Mouse (Mus musculus): Measurements from ENCODE around the gene Plin3.
"Not testable (repeated sequence)": the region's sequence is repeated elsewhere in the genome, so short reads cannot be mapped to it uniquely, and the experiment has no call there.

The Plin3 gene

GRCm38 (mm10) chr17:56273482-56273881 lies 19.2 kb downstream of the Plin3 start:
- DNase-seq = no peak

- DNase-seq = peak; percentile 49 to 60
Observed at GRCm38 (mm10) chr17:56272644-56273043, 20.0 kb downstream of the Plin3 start.

GRCm38 (mm10) chr17:56271609-56272253 lies 20.9 kb downstream of the Plin3 start:
- no peak for DNase-seq

DNA sequence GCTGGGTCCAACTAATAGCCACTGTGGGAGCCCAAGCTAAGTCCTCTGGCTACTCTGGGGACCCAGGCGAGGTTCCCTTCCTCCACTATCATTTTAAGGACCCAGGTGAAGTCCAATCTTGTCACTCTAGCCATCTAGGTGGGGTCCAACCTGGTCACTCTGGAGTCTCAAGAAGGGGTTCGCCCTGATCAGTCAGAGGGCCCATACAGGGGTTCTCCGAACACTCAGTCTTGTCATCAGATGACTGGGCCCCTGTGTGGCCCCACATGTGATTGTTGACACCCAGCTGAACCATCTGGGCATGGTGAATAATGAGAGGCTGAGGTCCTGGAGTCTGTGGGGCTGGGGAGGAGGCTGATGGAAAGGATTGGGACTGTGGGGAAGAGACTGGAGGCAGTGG lies 22.9 kb downstream of the Plin3 start:
- DNase-seq = no peak

- DNase-seq = peak; percentile 61 to 78
Observed at GRCm38 (mm10) chr17:56269153-56269630, 23.5 kb downstream of the Plin3 start.

GRCm38 (mm10) chr17:56266271-56266670 lies 26.4 kb downstream of the Plin3 start:
- no peak for DNase-seq

GRCm38 (mm10) chr17:56265869-56266268 lies 26.8 kb downstream of the Plin3 start:
- DNase-seq = no peak

DNA sequence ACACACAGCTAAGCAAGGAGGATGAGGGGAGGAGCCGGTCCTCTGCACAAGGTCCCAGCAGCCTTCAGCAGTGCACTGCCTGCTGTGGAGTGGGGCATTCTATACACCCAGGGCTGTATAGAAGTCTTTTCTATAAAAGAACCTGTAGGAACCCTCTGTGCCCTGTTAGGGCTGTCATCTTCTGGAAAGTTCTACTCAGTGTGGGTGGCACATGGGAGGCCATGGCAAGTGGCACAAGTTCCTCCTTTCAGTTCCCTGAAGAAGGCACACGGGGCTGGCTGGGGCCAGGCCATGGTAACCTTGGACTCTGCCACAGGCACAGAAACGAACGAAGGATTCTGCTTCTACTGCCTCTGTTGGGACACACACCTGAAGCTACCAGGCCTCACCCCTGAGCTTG lies 27.7 kb downstream of the Plin3 start:
- DNase-seq = no peak

DNA sequence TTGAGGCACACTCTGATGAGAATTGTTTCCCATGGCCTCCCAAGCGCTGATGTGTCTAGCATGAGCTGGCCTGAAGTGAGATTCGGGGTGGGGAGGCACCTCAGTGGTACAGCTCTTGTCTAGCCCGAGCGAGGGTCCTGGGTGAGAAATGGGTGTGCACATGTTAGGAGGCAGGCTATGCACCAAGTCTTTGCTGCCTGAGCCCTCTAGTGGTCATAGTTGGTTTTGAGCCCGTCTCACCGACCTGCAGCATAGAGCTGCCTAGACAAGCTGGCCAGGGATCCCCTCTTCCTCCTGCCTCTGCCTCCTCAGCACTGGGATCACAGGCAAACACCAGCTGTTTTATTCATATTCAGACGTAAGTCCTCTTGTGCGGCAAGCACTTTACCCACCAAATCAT lies 28.7 kb downstream of the Plin3 start:
- peak; percentile 83 to 88 for DNase-seq

DNA sequence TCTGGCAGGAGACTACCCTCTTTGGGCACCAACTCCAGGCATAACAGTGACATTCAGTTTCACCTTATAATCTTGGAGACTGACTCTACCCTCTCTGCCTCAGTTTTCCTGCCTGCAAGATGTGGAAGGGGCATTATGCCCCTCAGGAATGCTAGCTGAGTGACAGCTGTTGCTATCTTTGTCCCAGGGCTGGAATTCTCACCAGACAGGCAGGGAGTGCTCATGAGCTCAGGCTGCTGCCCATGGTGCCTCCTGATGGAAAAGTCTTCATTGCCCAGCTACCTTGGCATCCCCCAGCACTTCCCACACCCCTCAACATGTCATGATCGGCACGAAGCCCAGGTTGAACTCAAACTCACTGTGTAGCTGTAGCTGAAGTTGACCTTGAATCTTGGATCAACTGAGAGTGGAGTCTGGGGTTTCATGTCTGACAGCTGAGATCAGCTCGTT lies 30.0 kb downstream of the Plin3 start:
- no peak for DNase-seq

DNA sequence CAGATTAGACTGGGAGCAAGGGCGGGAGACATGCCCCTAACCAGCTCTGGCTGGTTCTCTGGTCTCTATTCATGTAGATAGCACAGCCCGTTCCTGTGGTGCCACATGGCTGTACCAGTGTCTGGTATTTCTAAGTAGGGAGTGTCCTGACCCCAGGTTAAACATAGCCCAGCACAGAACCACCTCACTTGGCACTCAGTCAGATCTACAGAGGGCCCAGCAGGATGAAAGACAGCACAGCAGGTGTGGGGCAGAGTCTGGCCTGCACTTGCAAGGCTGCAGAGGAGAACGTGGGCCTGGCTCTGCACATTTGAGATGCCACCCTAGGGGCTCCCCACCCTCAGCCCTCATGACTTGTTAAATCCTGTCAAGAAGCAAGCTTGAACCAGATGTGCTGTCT lies 31.5 kb downstream of the Plin3 start:
- no peak for DNase-seq

- no peak for DNase-seq
Observed at GRCm38 (mm10) chr17:56259301-56260037, 33.2 kb downstream of the Plin3 start.

DNA sequence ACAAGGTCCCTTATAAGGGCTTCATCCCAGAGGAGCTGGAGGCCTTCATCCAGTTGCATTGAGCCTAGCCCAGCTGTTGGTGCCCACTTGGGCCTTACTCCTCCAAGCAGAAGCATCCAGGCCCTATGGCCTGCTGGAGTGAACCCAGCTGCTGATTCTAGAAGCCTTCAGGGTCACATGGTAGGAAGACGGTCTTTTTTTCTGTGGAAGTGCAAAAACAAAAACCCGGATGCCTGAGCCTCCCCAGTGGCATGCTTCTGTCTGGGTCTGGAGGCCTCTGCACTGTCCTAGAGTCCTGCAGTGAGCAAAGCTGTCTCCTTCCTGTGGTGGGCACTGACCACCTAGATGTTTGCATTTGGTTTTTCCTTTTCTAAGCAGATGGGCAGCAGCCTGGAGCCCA lies 33.9 kb downstream of the Plin3 start:
- DNase-seq = not testable (repeated sequence)

- not testable (repeated sequence) for DNase-seq
Observed at GRCm38 (mm10) chr17:56258269-56258668, 34.4 kb downstream of the Plin3 start.

DNA sequence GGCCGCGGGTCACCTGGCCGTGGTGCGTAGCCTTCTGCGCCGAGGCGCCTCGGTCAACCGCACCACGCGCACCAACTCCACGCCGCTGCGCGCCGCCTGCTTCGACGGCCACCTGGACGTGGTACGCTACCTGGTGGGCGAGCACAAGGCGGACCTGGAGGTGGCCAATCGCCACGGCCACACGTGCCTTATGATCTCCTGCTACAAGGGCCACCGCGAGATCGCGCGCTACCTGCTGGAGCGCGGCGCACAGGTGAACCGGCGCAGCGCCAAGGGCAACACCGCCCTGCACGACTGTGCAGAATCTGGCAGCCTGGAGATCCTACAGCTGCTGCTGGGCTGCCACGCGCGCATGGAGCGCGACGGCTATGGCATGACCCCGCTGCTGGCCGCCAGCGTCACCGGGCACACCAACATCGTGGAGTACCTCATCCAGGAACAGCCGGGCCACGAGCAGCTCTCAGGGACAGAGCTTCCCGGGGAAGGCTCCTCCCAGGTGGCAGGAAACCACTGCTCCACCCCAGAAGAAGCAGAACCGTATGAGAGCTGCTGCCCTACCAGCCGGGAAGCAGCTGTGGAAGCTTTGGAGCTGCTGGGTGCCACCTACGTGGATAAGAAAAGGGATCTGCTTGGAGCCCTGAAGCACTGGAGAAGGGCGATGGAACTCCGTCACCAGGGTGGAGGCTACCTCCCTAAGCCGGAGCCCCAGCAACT lies 35.3 kb downstream of the Plin3 start:
- peak in 1 of 2 experiments; percentile 63 for DNase-seq

DNA sequence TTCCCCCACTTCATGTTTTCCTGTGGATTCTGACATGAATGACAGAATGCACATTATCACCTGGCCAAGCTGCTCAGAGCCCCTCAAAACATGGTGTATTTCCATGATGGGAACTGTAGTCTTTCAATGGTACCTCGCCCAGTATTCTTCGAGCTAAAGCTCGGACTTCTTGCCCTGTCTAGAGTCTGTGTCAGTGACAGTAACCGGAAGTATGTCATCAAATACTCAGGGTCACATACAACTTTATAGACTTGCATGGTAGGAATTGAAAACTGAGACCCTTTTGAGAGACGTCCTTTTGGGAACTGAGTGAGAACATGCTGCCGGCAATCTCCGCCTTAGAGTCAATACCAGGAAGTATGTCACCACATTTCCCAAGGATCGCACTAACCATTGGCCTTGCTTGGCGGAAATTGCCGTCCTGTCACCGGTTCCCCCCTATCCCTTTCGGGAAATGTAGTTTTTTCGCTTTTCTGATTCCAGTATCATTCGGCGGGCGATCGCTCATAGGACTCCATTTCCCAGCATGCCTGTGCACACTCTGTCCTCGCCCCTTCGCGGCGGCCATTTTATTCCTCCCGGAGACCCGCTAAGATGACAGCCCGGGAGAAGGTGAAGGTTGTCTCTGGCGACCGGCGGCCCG lies 36.3 kb downstream of the Plin3 start, which contains the start of gene Fem1a:
Gene Fem1a, plus strand, starts transcription at position 572 of the 643 bp plus-strand sequence.
- peak; percentile 88 to 94 for DNase-seq

- peak; percentile 100 for DNase-seq
Observed at GRCm38 (mm10) chr17:56255863-56256238, 36.8 kb downstream of the Plin3 start.

- peak; percentile 68 to 77 for DNase-seq
Observed at GRCm38 (mm10) chr17:56255429-56255828, 37.2 kb downstream of the Plin3 start.

- DNase-seq = no peak
Observed at GRCm38 (mm10) chr17:56254695-56255094, 38.0 kb downstream of the Plin3 start.

DNA sequence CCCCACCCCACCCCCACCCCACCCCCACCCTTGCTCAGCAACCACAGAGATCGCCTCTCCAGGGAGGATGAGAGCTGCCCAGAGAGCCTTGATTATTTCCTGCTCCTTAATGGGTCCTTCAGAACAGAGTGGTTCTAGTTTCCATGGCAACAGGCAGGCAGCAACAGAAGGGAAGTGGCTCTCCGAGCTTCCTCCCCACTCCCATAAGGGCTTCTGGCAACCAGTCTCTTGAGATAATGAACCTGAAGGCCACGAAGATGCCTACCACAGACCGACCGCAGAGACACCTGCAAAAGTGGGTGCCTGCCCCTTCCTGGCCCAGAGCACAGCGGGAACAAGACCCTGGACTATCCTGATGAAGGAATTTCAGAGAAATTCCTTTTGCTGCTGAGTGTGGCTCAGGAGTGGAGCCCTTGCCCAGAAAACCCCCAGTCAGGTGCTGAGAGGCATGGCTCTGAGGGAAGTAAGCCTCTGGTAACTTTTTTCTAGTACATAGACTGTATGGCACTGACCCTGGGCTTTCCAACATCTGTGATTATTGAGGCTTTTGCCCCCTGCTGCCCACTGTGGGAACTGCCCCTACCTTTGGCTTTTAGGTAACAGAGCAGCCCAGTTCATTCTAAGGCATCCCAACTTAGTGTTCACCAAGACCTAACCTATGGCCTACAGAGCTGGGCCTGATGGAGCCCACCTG lies 41.4 kb downstream of the Plin3 start:
- peak; percentile 85 to 86 for DNase-seq

DNA sequence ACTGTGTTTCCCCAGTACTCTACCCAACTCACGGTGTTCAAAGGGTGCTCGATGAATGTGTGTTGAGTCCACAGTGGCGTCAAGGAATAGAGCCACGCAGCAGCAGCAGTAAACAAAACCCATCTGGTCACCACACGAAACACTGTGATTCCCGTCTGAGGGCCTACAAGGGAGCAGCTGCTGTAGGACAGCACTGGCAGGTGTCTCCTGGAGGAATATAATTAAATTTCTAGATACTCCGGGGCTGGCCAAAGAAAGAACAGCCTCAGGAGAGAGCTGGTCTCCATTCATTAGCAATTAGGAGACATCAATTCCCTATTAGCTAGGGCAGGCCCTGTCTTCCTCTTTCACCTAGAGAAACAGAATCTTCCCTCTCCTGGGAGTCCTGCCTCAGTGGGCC lies 47.1 kb downstream of the Plin3 start:
- no peak for DNase-seq

All from kidney, postnatal 4 days (tissue).